Mouse (Mus musculus) monocyte, adult 5-6 weeks (primary cell): ENCODE results near the gene Josd1. TPM values are rescaled to one million over a fixed set of nuclear protein-coding genes. Genes with fewer than 3 reads are reported as not detected.

Experiments
- ATAC-seq: fragments of 153-309, 156-312 bp; replicated peaks from 2 replicates; pipeline ENCODE4 v1.8.0; 2017; ENCODE audit warnings: mild to moderate bottlenecking; ENCODE audit not compliant: low TSS enrichment, insufficient number of reproducible peaks, severe bottlenecking, poor library complexity, low FRiP score
- total RNA-seq: library from RNA; stranded (forward); fragments of 200-1000, 200-491, 200-594 nt; gene quantifications from 3 replicates; pipeline ENCODE4 v1.2.3, GENCODE M21; 2017

Josd1 gene
- total RNA-seq, 1 experiment from 2014 or later = 15.8 TPM

GRCm38 (mm10) chr15:79670249-79670971, 17.3 kb downstream of the Josd1 start, which contains the start of gene Tomm22:
Gene Tomm22, plus strand, starts transcription at chr15:79670861.
- ATAC-seq = peak; percentile 99

- no peak for ATAC-seq
Measured at GRCm38 (mm10) chr15:79669195-79669594, 18.5 kb downstream of the Josd1 start.

GRCm38 (mm10) chr15:79664666-79665065, 23.1 kb downstream of the Josd1 start:
- ATAC-seq = no peak

GRCm38 (mm10) chr15:79661852-79662251, 25.9 kb downstream of the Josd1 start:
- ATAC-seq = no peak

GRCm38 (mm10) chr15:79658531-79659375, 29.0 kb downstream of the Josd1 start, which contains the start of the genes Fam227a and Cby1:
Gene Fam227a, minus strand, starts transcription at chr15:79658956.
Gene Cby1, plus strand, starts transcription at chr15:79659199.
- ATAC-seq = peak; percentile 77

GRCm38 (mm10) chr15:79657837-79658530, 29.7 kb downstream of the Josd1 start:
- peak; percentile 68 for ATAC-seq

GRCm38 (mm10) chr15:79656451-79656850, 31.3 kb downstream of the Josd1 start:
- no peak for ATAC-seq

- ATAC-seq = no peak
Measured at GRCm38 (mm10) chr15:79651481-79651880, 36.2 kb downstream of the Josd1 start.

- ATAC-seq = peak; percentile 85
Measured at GRCm38 (mm10) chr15:79650569-79650968, 37.1 kb downstream of the Josd1 start.

- ATAC-seq = no peak
Measured at GRCm38 (mm10) chr15:79648130-79648529, 39.6 kb downstream of the Josd1 start.

- ATAC-seq = no peak
Measured at GRCm38 (mm10) chr15:79645483-79645882, 42.2 kb downstream of the Josd1 start.

- no peak for ATAC-seq
Measured at GRCm38 (mm10) chr15:79641135-79641817, 46.4 kb downstream of the Josd1 start.

- ATAC-seq = no peak
Measured at GRCm38 (mm10) chr15:79630471-79630870, 57.2 kb downstream of the Josd1 start.

Other genes with a start within 250 kb of the Josd1 start
- gene Csnk1e, start 232.4 kb downstream of the Josd1 start, total RNA-seq = 40.4 to 66.9 TPM (median 49.9 TPM) in 3 replicates
- not detected in 3 replicates for gene Kcnj4, start 182.7 kb downstream of the Josd1 start, total RNA-seq
- not detected in 3 replicates for gene Kdelr3, start 171.5 kb downstream of the Josd1 start, total RNA-seq
- gene Ddx17, start 141.2 kb downstream of the Josd1 start, total RNA-seq = 261 to 381 TPM (median 262 TPM) in 3 replicates
- gene Dmc1, start 82.8 kb downstream of the Josd1 start, total RNA-seq = 0.97 TPM in 1 of 3 replicates, not detected in the others
- gene Fam227a, start 29.0 kb downstream of the Josd1 start, total RNA-seq = 1.0 to 4.5 TPM (median 1.3 TPM) in 3 replicates
- 12.1 to 23.7 TPM (median 18.3 TPM) in 3 replicates for gene Cby1, start 28.7 kb downstream of the Josd1 start, total RNA-seq
- gene Tomm22, start 17.1 kb downstream of the Josd1 start, total RNA-seq = 84.8 to 123 TPM (median 106 TPM) in 3 replicates
- 53.0 to 76.7 TPM (median 73.7 TPM) in 3 replicates for gene Gtpbp1, start 2.9 kb upstream of the Josd1 start, total RNA-seq
- 138 to 194 TPM (median 160 TPM) in 3 replicates for gene Sun2, start 54.6 kb upstream of the Josd1 start, total RNA-seq
- gene Dnal4, start 89.9 kb upstream of the Josd1 start, total RNA-seq = 8.3 to 15.0 TPM (median 9.1 TPM) in 3 replicates
- gene Nptxr, start 116.8 kb upstream of the Josd1 start, total RNA-seq = 0.10 TPM in 1 of 3 replicates, not detected in the others
- not detected in 3 replicates for gene Npcd, start 146.3 kb upstream of the Josd1 start, total RNA-seq
- 2.5 to 7.1 TPM (median 6.5 TPM) in 3 replicates for gene Cbx6, start 146.8 kb upstream of the Josd1 start, total RNA-seq
- gene Apobec3, start 203.7 kb upstream of the Josd1 start, total RNA-seq = 85.0 to 218 TPM (median 113 TPM) in 3 replicates